ENCODE assay signal across 9 mouse cellular contexts in genomic region chr2:143093726-143094125, GRCm38 (mm10). TPM values are rescaled to one million over a fixed set of nuclear protein-coding genes. Genes with fewer than 3 reads are reported as not detected.
DNase-seq lines count a peak whose midpoint lies in the region; ATAC-seq and TF ChIP-seq lines count a peak whose summit lies in the region.
"Had no signal": no experiment of that assay in that cellular context is flagged by ENCODE, and none has a peak within 500 bp of the region (broad histone marks: within the 10 kb centered on the region; RNA-seq: fewer than 3 reads in every experiment).

No protein-coding gene starts in this region.

- DNase-seq in gastrocnemius, adult 2 months = peak; percentile 34
- no peak for DNase-seq in gastrocnemius, postnatal 25 days
- DNase-seq in cerebellum, postnatal 36 days = peak; percentile 18 to 23
- peak; percentile 65 to 72 for DNase-seq in frontal cortex, postnatal 25 days (ENCODE audit: low spot score in 2 of 2)
- peak; percentile 83 to 90 for DNase-seq in left cerebral cortex, postnatal 10 days (ENCODE audit: extremely low spot score in 1 of 2, low spot score in 2 of 2)
- peak; percentile 53 for DNase-seq in midbrain, embryonic 10.5 days (ENCODE audit: low spot score)

- H3K4me1 ChIP-seq in intestine, postnatal 0 days (replicated peaks; ENCODE audit: control insufficient read depth, insufficient read depth, low read length) = no peaks in the 10 kb centered on the region
- H3K4me1 ChIP-seq in midbrain, embryonic 10.5 days = 0 out of 2 replicates have a peak, but pooled peaks cover 3% of the 10 kb centered on the region
- no peaks in the 10 kb centered on the region for H3K4me1 ChIP-seq in stomach, embryonic 14.5 days (ENCODE audit: control insufficient read depth, insufficient read depth, low read length)

- no peaks in the 10 kb centered on the region for H3K36me3 ChIP-seq in intestine, postnatal 0 days (ENCODE audit: control insufficient read depth, insufficient read depth)
- no peaks in the 10 kb centered on the region for H3K36me3 ChIP-seq in midbrain, embryonic 10.5 days
- no peaks in the 10 kb centered on the region for H3K36me3 ChIP-seq in stomach, embryonic 14.5 days (ENCODE audit: control insufficient read depth, insufficient read depth, low read length)

- ATAC-seq in intestine, postnatal 0 days = peak; percentile 47; the same call in 1 of the 2 replicates
- peak; percentile 71; the same call in 1 of the 2 replicates for ATAC-seq in stomach, embryonic 14.5 days (ENCODE audit: insufficient number of reproducible peaks, insufficient read depth, low FRiP score, low read depth)

- no peak overlapping the region for H3K9ac ChIP-seq in intestine, postnatal 0 days (ENCODE audit: low read depth, low read length)
- no peak overlapping the region for H3K9ac ChIP-seq in stomach, embryonic 14.5 days (replicated peaks; ENCODE audit: low read depth, low read length)

- peak; percentile 71 for TF ChIP-seq CTCF in gastrocnemius, adult 2 months (IDR thresholded peaks at IDR 0.05)
- peak; percentile 81 for TF ChIP-seq CTCF in intestine, postnatal 0 days (IDR thresholded peaks at IDR 0.05; ENCODE audit: low read depth)

- H3K27me3 ChIP-seq in intestine, postnatal 0 days (replicated peaks; ENCODE audit: control insufficient read depth, insufficient read depth, low read length) = no peaks in the 10 kb centered on the region
- no peaks in the 10 kb centered on the region for H3K27me3 ChIP-seq in midbrain, embryonic 10.5 days (ENCODE audit: low read depth, poor library complexity, severe bottlenecking)
- no peaks in the 10 kb centered on the region for H3K27me3 ChIP-seq in stomach, embryonic 14.5 days (ENCODE audit: control insufficient read depth, insufficient read depth, low read length)

- H3K4me3 ChIP-seq in gastrocnemius, adult 2 months = no peak overlapping the region
- no peak overlapping the region for H3K4me3 ChIP-seq in intestine, postnatal 0 days (ENCODE audit: low read depth, low read length)
- H3K4me3 ChIP-seq in midbrain, embryonic 10.5 days = no peak overlapping the region
- H3K4me3 ChIP-seq in stomach, embryonic 14.5 days (ENCODE audit: low read depth, low read length) = no peak overlapping the region
- H3K4me3 ChIP-seq: myocyte had no signal

- H3K9me3 ChIP-seq in intestine, postnatal 0 days (ENCODE audit: control insufficient read depth) = no peaks in the 10 kb centered on the region
- H3K9me3 ChIP-seq in midbrain, embryonic 10.5 days (replicated peaks) = no peaks in the 10 kb centered on the region
- H3K9me3 ChIP-seq in stomach, embryonic 14.5 days (ENCODE audit: control insufficient read depth, low read depth, low read length) = no peaks in the 10 kb centered on the region

- WGBS in intestine, postnatal 0 days = 17% methylated on average over 6 of the region's 6 CpGs
- WGBS in midbrain, embryonic 10.5 days = 40% methylated on average over 6 of the region's 6 CpGs
- WGBS in stomach, embryonic 14.5 days = 21% methylated on average over 6 of the region's 6 CpGs

- H3K4me2 ChIP-seq in intestine, postnatal 0 days (replicated peaks; ENCODE audit: low read depth) = no peak overlapping the region
- no peak overlapping the region for H3K4me2 ChIP-seq in stomach, embryonic 14.5 days (replicated peaks; ENCODE audit: low read depth, low read length)

- H3K27ac ChIP-seq in gastrocnemius, adult 2 months = no peak overlapping the region
- no peak overlapping the region for H3K27ac ChIP-seq in intestine, postnatal 0 days (ENCODE audit: low read depth, low read length)
- H3K27ac ChIP-seq in midbrain, embryonic 10.5 days (replicated peaks) = no peak overlapping the region
- H3K27ac ChIP-seq in stomach, embryonic 14.5 days (ENCODE audit: low read length) = no peak overlapping the region

- intact Hi-C loops in gastrocnemius, adult 2 months (cut with DNase I) = loop anchor here (5.0 to 10.0 kb wide), 2 partner anchors 126 to 229 kb away; no protein-coding TSS in a partner anchor
- intact Hi-C loops in left cerebral cortex, postnatal 10 days (cut with DNase I) = loop anchor here (5.0 to 10.0 kb wide), 2 partner anchors 236 to 839 kb away; no protein-coding TSS in a partner anchor

RNA-seq across cellular contexts. Expression of gene Otor, which starts 15.5 kb away (rescaled TPM):
- not detected for total RNA-seq in gastrocnemius, adult 2 months (2021)
- not detected for total RNA-seq in gastrocnemius, postnatal 25 days (2021)
- polyA plus RNA-seq in intestine, postnatal 0 days (2015; fragmentation: Nextera tagmentation; extraction: Ambion mirVana) = 0.12 TPM in 1 of 2 replicates, not detected in the other
- total RNA-seq in left cerebral cortex, postnatal 10 days (2021) = not detected
- 0.78 and 1.7 TPM in 2 replicates for polyA plus RNA-seq in midbrain, embryonic 10.5 days (2016; fragmentation: Nextera tagmentation; extraction: Ambion mirVana)
- 1.5 and 1.7 TPM in 2 replicates for polyA plus RNA-seq in stomach, embryonic 14.5 days (2014; fragmentation: Nextera tagmentation; extraction: Ambion mirVana)
- polyA plus RNA-seq: myocyte had no signal

RNA-seq across cellular contexts. Expression of gene Snrpb2, which starts 30.9 kb away (rescaled TPM):
- 10 to 100 TPM; 16.0 to 20.4 TPM for total RNA-seq in gastrocnemius, adult 2 months (2021)
- total RNA-seq in gastrocnemius, postnatal 25 days (2021) = 10 to 100 TPM; 16.5 to 19.1 TPM
- polyA plus RNA-seq in intestine, postnatal 0 days (2015; fragmentation: Nextera tagmentation; extraction: Ambion mirVana) = 46.7 and 48.7 TPM in 2 replicates
- total RNA-seq in left cerebral cortex, postnatal 10 days (2021) = 10 to 100 TPM; 60.1 to 61.3 TPM
- 99.1 and 105 TPM in 2 replicates for polyA plus RNA-seq in midbrain, embryonic 10.5 days (2016; fragmentation: Nextera tagmentation; extraction: Ambion mirVana)
- polyA plus RNA-seq in stomach, embryonic 14.5 days (2014; fragmentation: Nextera tagmentation; extraction: Ambion mirVana) = 85.1 TPM in 2 replicates
